Comparison of ENCODE assay signal across 12 mouse cellular contexts in genomic region chr17:86292711-86293110, GRCm38 (mm10).
DNase-seq lines count a peak whose midpoint lies in the region; ATAC-seq and TF ChIP-seq lines count a peak whose summit lies in the region.
"Had no signal": no experiment of that assay in that cellular context is flagged by ENCODE, and none has a peak within 500 bp of the region (broad histone marks: within the 10 kb centered on the region; RNA-seq: fewer than 3 reads in every experiment).

No protein-coding gene starts in this region.

- DNase-seq in heart, adult 18-20 months, result no peak
- DNase-seq in lung, postnatal 10 days, result peak; percentile 48
- DNase-seq in lung, postnatal 4 days, result no peak
- DNase-seq in adrenal gland, postnatal 25 days, result no peak

- TF ChIP-seq CTCF in embryonic fibroblast, embryonic 13.5 days (IDR thresholded peaks at IDR 0.05; ENCODE audit: borderline replicate concordance, insufficient read depth, low read length), result no peak

- H3K27ac ChIP-seq in heart, embryonic 15.5 days, result no peak overlapping the region
- peak overlapping the region; percentile 9; the same call in 1 of the 2 replicates for H3K27ac ChIP-seq in embryonic fibroblast, embryonic 13.5 days (ENCODE audit: insufficient read depth, low read length)
- H3K27ac ChIP-seq: forebrain, embryonic 10.5 days; kidney, postnatal 0 days; limb, embryonic 13.5 days; midbrain, embryonic 10.5 days had no signal

- peak overlapping the region; percentile 43; the same call in 1 of the 2 replicates for H3K4me2 ChIP-seq in heart, embryonic 15.5 days
- H3K4me2 ChIP-seq in myocyte (ENCODE audit: low read depth), result peak overlapping the region; percentile 31

- H3K79me2 ChIP-seq in myocyte (ENCODE audit: control insufficient read depth, insufficient read depth), result no peaks in the 10 kb centered on the region

- H3K9ac ChIP-seq in heart, embryonic 15.5 days, result no peak overlapping the region
- H3K9ac ChIP-seq: limb, embryonic 13.5 days had no signal

- H3K4me3 ChIP-seq in heart, embryonic 15.5 days, result no peak overlapping the region
- no peak overlapping the region for H3K4me3 ChIP-seq in embryonic fibroblast, embryonic 13.5 days (ENCODE audit: insufficient read depth, low read length)
- peak overlapping the region; percentile 11 for H3K4me3 ChIP-seq in myocyte
- H3K4me3 ChIP-seq: limb, embryonic 13.5 days had no signal

- no peak overlapping the region for H3ac ChIP-seq in myocyte (ENCODE audit: control insufficient read depth, insufficient read length)

- 72% methylated on average over 6 of the region's 6 CpGs for WGBS in heart, embryonic 15.5 days

- H3K36me3 ChIP-seq in heart, embryonic 15.5 days, result no peaks in the 10 kb centered on the region
- H3K36me3 ChIP-seq in myocyte (ENCODE audit: control insufficient read depth, insufficient read depth), result no peaks in the 10 kb centered on the region
- H3K36me3 ChIP-seq: forebrain, embryonic 10.5 days; hindbrain, embryonic 10.5 days; limb, embryonic 13.5 days; midbrain, embryonic 10.5 days had no signal

- H3K9me3 ChIP-seq in heart, embryonic 15.5 days (replicated peaks), result no peaks in the 10 kb centered on the region
- H3K9me3 ChIP-seq: forebrain, embryonic 10.5 days; hindbrain, embryonic 10.5 days; limb, embryonic 13.5 days; midbrain, embryonic 10.5 days had no signal

- no peak for ATAC-seq in heart, embryonic 15.5 days (replicated peaks; ENCODE audit: insufficient number of reproducible peaks, insufficient read depth, low FRiP score, low read depth)

- peaks cover 10% of the 10 kb centered on the region for H3K4me1 ChIP-seq in heart, embryonic 15.5 days (replicated peaks)
- no peaks in the 10 kb centered on the region; the same call in 1 of the 2 replicates for H3K4me1 ChIP-seq in embryonic fibroblast, embryonic 13.5 days (ENCODE audit: control insufficient read depth, insufficient read depth, low read length)
- H3K4me1 ChIP-seq: limb, embryonic 13.5 days had no signal

- TF ChIP-seq POLR2A in embryonic fibroblast, embryonic 13.5 days (IDR thresholded peaks at IDR 0.05; ENCODE audit: low read depth, low read length), result no peak
- no peak for TF ChIP-seq POLR2A in myocyte (IDR thresholded peaks at IDR 0.05; ENCODE audit: insufficient read length, low read depth)

- no peaks in the 10 kb centered on the region for H3K27me3 ChIP-seq in heart, embryonic 15.5 days
- no peaks in the 10 kb centered on the region for H3K27me3 ChIP-seq in myocyte (ENCODE audit: control insufficient read depth, insufficient read depth, insufficient read length)
- H3K27me3 ChIP-seq: limb, embryonic 13.5 days had no signal

TF ChIP-seq in myocyte, 11 proteins besides CTCF, POLR2A, EP300 and RAD21:
- TF ChIP-seq TCF3 (IDR thresholded peaks at IDR 0.05; ENCODE audit: insufficient read length, low read depth), result no peak
- no peak for TF ChIP-seq TCF12 (IDR thresholded peaks at IDR 0.05; ENCODE audit: insufficient read depth, poor library complexity, severe bottlenecking)
- TF ChIP-seq SRF (IDR thresholded peaks at IDR 0.05; ENCODE audit: control insufficient read depth, insufficient read length, low read depth), result no peak
- TF ChIP-seq MAX (IDR thresholded peaks at IDR 0.05; ENCODE audit: low read depth), result no peak
- no peak for TF ChIP-seq CEBPB (IDR thresholded peaks at IDR 0.05; ENCODE audit: insufficient read depth, poor library complexity, severe bottlenecking)
- no peak for TF ChIP-seq POLR2AphosphoS2 (IDR thresholded peaks at IDR 0.05; ENCODE audit: insufficient read length, low read depth)
- no peak for TF ChIP-seq USF1 (IDR thresholded peaks at IDR 0.05; ENCODE audit: low read depth)
- TF ChIP-seq MYOG (IDR thresholded peaks at IDR 0.05; ENCODE audit: control insufficient read depth in 1 of 3, insufficient read depth in 1 of 3, insufficient read length in 2 of 3, low read depth in 2 of 3), result no peak
- no peak for TF ChIP-seq REST (IDR thresholded peaks at IDR 0.05; ENCODE audit: insufficient read depth, insufficient read length)
- no peak for TF ChIP-seq MYOD1 (IDR thresholded peaks at IDR 0.05; ENCODE audit: control insufficient read depth in 1 of 3, insufficient read length in 2 of 3, low read depth in 2 of 3)
- TF ChIP-seq E2F4 (IDR thresholded peaks at IDR 0.05; ENCODE audit: insufficient read depth), result no peak
